Mouse (Mus musculus): ENCODE data around the gene Sh3bp1. TPM values are rescaled to one million over a fixed set of nuclear protein-coding genes. Genes with fewer than 3 reads are reported as not detected.

Gene Sh3bp1
- polyA plus RNA-seq, 1 experiment: 26.8 TPM

GRCm38 (mm10) chr15:78914823-78915659 lies 15.5 kb downstream of the Sh3bp1 start:
- Histone ChIP-seq H3K36me3 (ENCODE audit: control insufficient read depth, insufficient read depth, low read length, poor library complexity, severe bottlenecking) (peaks cover 3% of the 10 kb centered on the region; the same call in 1 of the 2 replicates), H3K9ac (ENCODE audit: low read depth, poor library complexity, severe bottlenecking) (peak overlapping the region; percentile 37), H3K4me1 (ENCODE audit: control insufficient read depth, insufficient read depth, low read length) (peaks cover 3% of the 10 kb centered on the region), H3K27me3 (ENCODE audit: control insufficient read depth, insufficient read depth, low read length, poor library complexity, severe bottlenecking) (no peaks in the 10 kb centered on the region), H3K9me3 (replicated peaks; ENCODE audit: control insufficient read depth, insufficient read depth, low read length, poor library complexity, severe bottlenecking) (no peaks in the 10 kb centered on the region), H3K4me3 (ENCODE audit: low read depth, low read length) (peak overlapping the region; percentile 78), H3K27ac (ENCODE audit: insufficient read depth, low read length) (no peak overlapping the region)
- TF ChIP-seq CTCF (IDR thresholded peaks at IDR 0.05; ENCODE audit: low read depth, low read length): no peak
- TF ChIP-seq POLR2A (IDR thresholded peaks at IDR 0.05; ENCODE audit: insufficient read depth, low read length): no peak
- TF ChIP-seq EP300 (IDR thresholded peaks at IDR 0.05; ENCODE audit: insufficient read depth, low read depth, low read length): no peak

- Histone ChIP-seq H3K9me3 (replicated peaks; ENCODE audit: control insufficient read depth, insufficient read depth, low read length, poor library complexity, severe bottlenecking) (no peaks in the 10 kb centered on the region), H3K27me3 (ENCODE audit: control insufficient read depth, insufficient read depth, low read length, poor library complexity, severe bottlenecking) (no peaks in the 10 kb centered on the region), H3K9ac (ENCODE audit: low read depth, poor library complexity, severe bottlenecking) (no peak overlapping the region), H3K4me1 (ENCODE audit: control insufficient read depth, insufficient read depth, low read length) (peaks cover 3% of the 10 kb centered on the region), H3K4me3 (ENCODE audit: low read depth, low read length) (no peak overlapping the region), H3K27ac (ENCODE audit: insufficient read depth, low read length) (no peak overlapping the region), H3K36me3 (ENCODE audit: control insufficient read depth, insufficient read depth, low read length, poor library complexity, severe bottlenecking) (peaks cover 3% of the 10 kb centered on the region; the same call in 1 of the 2 replicates)
- no peak for TF ChIP-seq EP300 (IDR thresholded peaks at IDR 0.05; ENCODE audit: insufficient read depth, low read depth, low read length)
- peak; percentile 85 for TF ChIP-seq CTCF (IDR thresholded peaks at IDR 0.05; ENCODE audit: low read depth, low read length)
- no peak for TF ChIP-seq POLR2A (IDR thresholded peaks at IDR 0.05; ENCODE audit: insufficient read depth, low read length)
Measured at GRCm38 (mm10) chr15:78915660-78916017, 16.1 kb downstream of the Sh3bp1 start.

- no peaks in the 10 kb centered on the region for H3K9me3 ChIP-seq (replicated peaks; ENCODE audit: control insufficient read depth, insufficient read depth, low read length, poor library complexity, severe bottlenecking)
- H3K36me3 ChIP-seq (ENCODE audit: control insufficient read depth, insufficient read depth, low read length, poor library complexity, severe bottlenecking): peaks cover 3% of the 10 kb centered on the region; the same call in 1 of the 2 replicates
- no peak overlapping the region for H3K9ac ChIP-seq (ENCODE audit: low read depth, poor library complexity, severe bottlenecking)
- H3K4me3 ChIP-seq (ENCODE audit: low read depth, low read length): no peak overlapping the region
- H3K27ac ChIP-seq (ENCODE audit: insufficient read depth, low read length): no peak overlapping the region
- TF ChIP-seq EP300 (IDR thresholded peaks at IDR 0.05; ENCODE audit: insufficient read depth, low read depth, low read length) (no peak), POLR2A (IDR thresholded peaks at IDR 0.05; ENCODE audit: insufficient read depth, low read length) (no peak), CTCF (IDR thresholded peaks at IDR 0.05; ENCODE audit: low read depth, low read length) (no peak)
- H3K27me3 ChIP-seq (ENCODE audit: control insufficient read depth, insufficient read depth, low read length, poor library complexity, severe bottlenecking): no peaks in the 10 kb centered on the region
- H3K4me1 ChIP-seq (ENCODE audit: control insufficient read depth, insufficient read depth, low read length): peaks cover 3% of the 10 kb centered on the region
Measured at GRCm38 (mm10) chr15:78916052-78916826, 16.7 kb downstream of the Sh3bp1 start.

DNA sequence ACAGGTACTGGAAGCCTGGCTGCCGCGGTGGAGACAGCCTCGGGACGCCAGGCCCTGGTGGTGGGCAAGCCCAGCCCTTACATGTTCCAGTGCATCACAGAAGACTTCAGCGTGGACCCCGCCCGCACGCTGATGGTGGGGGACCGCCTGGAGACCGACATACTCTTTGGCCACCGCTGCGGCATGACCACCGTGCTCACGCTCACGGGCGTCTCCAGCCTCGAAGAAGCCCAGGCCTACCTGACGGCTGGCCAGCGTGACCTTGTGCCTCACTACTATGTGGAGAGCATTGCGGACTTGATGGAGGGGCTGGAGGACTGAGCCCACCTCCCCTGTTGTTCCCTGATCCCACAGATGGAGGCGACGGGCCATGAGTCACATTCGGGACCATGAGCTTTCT lies 18.6 kb downstream of the Sh3bp1 start:
- Histone ChIP-seq H3K9me3 (replicated peaks; ENCODE audit: control insufficient read depth, insufficient read depth, low read length, poor library complexity, severe bottlenecking) (no peaks in the 10 kb centered on the region), H3K9ac (ENCODE audit: low read depth, poor library complexity, severe bottlenecking) (no peak overlapping the region), H3K27ac (ENCODE audit: insufficient read depth, low read length) (no peak overlapping the region), H3K4me3 (ENCODE audit: low read depth, low read length) (no peak overlapping the region), H3K36me3 (ENCODE audit: control insufficient read depth, insufficient read depth, low read length, poor library complexity, severe bottlenecking) (peaks cover 3% of the 10 kb centered on the region; the same call in 1 of the 2 replicates), H3K27me3 (ENCODE audit: control insufficient read depth, insufficient read depth, low read length, poor library complexity, severe bottlenecking) (no peaks in the 10 kb centered on the region), H3K4me1 (ENCODE audit: control insufficient read depth, insufficient read depth, low read length) (peaks cover 3% of the 10 kb centered on the region)
- TF ChIP-seq POLR2A (IDR thresholded peaks at IDR 0.05; ENCODE audit: insufficient read depth, low read length): no peak
- no peak for TF ChIP-seq EP300 (IDR thresholded peaks at IDR 0.05; ENCODE audit: insufficient read depth, low read depth, low read length)
- no peak for TF ChIP-seq CTCF (IDR thresholded peaks at IDR 0.05; ENCODE audit: low read depth, low read length)

GRCm38 (mm10) chr15:78919914-78920313 lies 20.3 kb downstream of the Sh3bp1 start:
- TF ChIP-seq POLR2A (IDR thresholded peaks at IDR 0.05; ENCODE audit: insufficient read depth, low read length) (no peak), CTCF (IDR thresholded peaks at IDR 0.05; ENCODE audit: low read depth, low read length) (no peak), EP300 (IDR thresholded peaks at IDR 0.05; ENCODE audit: insufficient read depth, low read depth, low read length) (no peak)
- Histone ChIP-seq H3K27me3 (ENCODE audit: control insufficient read depth, insufficient read depth, low read length, poor library complexity, severe bottlenecking) (no peaks in the 10 kb centered on the region), H3K4me3 (ENCODE audit: low read depth, low read length) (no peak overlapping the region), H3K4me1 (ENCODE audit: control insufficient read depth, insufficient read depth, low read length) (peaks cover 3% of the 10 kb centered on the region), H3K36me3 (ENCODE audit: control insufficient read depth, insufficient read depth, low read length, poor library complexity, severe bottlenecking) (peaks cover 3% of the 10 kb centered on the region; the same call in 1 of the 2 replicates), H3K27ac (ENCODE audit: insufficient read depth, low read length) (no peak overlapping the region), H3K9ac (ENCODE audit: low read depth, poor library complexity, severe bottlenecking) (no peak overlapping the region), H3K9me3 (replicated peaks; ENCODE audit: control insufficient read depth, insufficient read depth, low read length, poor library complexity, severe bottlenecking) (no peaks in the 10 kb centered on the region)

All from ES-Bruce4 (cell line).